Mouse (Mus musculus): ENCODE results near the gene Cryga.

DNA sequence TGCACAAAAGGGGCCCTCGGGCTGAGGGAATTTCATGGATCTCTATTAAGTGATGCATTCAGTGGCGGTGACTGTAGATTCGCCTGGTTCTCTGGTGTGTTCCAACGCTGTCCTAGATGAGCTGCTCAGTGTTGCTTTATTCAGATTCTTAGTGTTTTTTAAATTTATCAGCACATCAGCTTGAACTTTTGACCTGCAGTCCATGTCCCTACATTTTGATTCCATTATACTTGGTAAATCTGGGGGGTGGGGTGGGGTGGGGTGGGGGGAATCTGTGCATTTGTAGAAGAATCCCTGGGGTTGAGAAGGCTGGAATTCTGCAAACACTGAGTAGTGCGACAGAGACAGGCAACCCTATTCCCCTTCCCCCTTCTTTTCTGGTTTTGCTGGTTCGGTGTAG is 29.6 kb downstream of the Cryga start, which contains the start of gene Crygc:
- no peak for TF ChIP-seq CTCF (IDR thresholded peaks at IDR 0.05; ENCODE audit: low read depth)
- no peak for TF ChIP-seq EP300 (IDR thresholded peaks at IDR 0.05; ENCODE audit: low read depth)
